Mouse (Mus musculus) lung, adult 2 months (tissue): ENCODE data around the gene Cttnbp2nl.

ENCODE experiments used
- CTCF ChIP-seq: fragments of 200-500 bp; IDR thresholded peaks from 2 replicates; pipeline ENCODE4 v1.5.1; 2011; ENCODE audit warnings: mild to moderate bottlenecking, low read length, control low read depth; ENCODE audit not compliant: insufficient read depth
- POLR2A ChIP-seq: fragments of 200-500 bp; IDR thresholded peaks from 2 replicates; pipeline ENCODE4 v1.6.1; 2011; ENCODE audit warnings: low read depth, mild to moderate bottlenecking, control low read depth, low read length, borderline replicate concordance; ENCODE audit errors: extremely low read depth

DNA sequence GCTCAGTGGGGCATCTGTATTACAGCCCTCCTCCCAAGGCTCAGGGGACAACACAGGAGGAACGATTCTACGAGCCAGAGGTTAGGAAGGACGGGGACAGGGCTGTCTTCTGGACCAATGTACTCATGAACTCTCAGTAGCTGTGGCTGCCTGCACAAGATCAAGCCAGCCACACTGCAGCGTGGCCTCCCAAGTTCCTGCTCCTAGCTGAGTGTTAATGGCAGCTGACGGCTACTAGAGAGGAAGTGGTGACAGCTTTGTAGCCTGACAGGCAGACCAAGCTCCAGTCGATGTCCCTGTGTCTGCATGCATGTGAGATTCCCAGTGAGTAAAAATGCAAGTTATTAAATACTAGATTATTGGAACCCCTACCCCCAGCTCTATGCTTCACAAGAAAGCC lies 51.6 kb downstream of the Cttnbp2nl start:
- TF ChIP-seq CTCF: no peak
- no peak for TF ChIP-seq POLR2A
